Mouse (Mus musculus) E14TG2a.4 (cell line): ENCODE measurements around the gene Tcf25.

ENCODE experiments used
- CTCF ChIP-seq: conservative IDR thresholded peaks from 2 replicates; pipeline ENCODE4 v1.5.1; 2014; ENCODE audit warnings: low read length
- NANOG ChIP-seq: IDR thresholded peaks from 2 replicates; pipeline ENCODE4 v1.6.1; 2014; ENCODE audit warnings: borderline replicate concordance, low read length, mixed read lengths

GRCm38 (mm10) chr8:123401936-123402335, 28.4 kb downstream of the Tcf25 start:
- TF ChIP-seq CTCF, result no peak
- no peak for TF ChIP-seq NANOG
